Mouse (Mus musculus) bone marrow macrophage, adult 2 months (primary cell): ENCODE measurements around the gene Mcu.

Experiments used
- CTCF ChIP-seq: IDR thresholded peaks from 2 replicates; pipeline ENCODE4 v1.5.1; 2012; ENCODE audit warnings: low read depth, mild to moderate bottlenecking, low read length, moderate library complexity
- POLR2A ChIP-seq: IDR thresholded peaks from 2 replicates; pipeline ENCODE4 v1.6.1; 2012; ENCODE audit warnings: mild to moderate bottlenecking, low read depth, low read length, borderline replicate concordance

DNA sequence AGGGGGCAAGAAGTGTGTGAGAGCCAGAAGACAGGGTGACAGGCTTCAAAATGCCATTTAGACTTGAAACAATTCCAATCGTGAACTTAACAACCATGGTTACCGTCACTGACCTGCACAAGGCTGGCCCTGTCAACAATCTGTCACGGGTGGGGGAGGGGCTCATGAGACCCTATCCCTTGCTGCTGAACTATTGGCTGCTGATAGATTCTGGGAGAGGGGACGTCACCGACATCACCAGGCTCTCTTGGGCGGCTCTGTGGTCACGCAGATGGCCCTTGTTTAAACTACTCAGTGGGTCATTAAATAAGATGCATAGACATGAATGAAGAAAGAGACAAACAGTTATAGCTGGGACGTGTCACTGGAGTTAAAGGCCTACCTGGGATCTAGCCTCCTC is 171.9 kb downstream of the Mcu start:
- TF ChIP-seq CTCF (no peak), POLR2A (no peak)
